Mouse (Mus musculus) hindbrain, embryonic 10.5 days (tissue): ENCODE results near the gene Sun5. TPM values are rescaled to one million over a fixed set of nuclear protein-coding genes. Genes with fewer than 3 reads are reported as not detected.
A peak's percentile ranks its signal among the peaks of the same experiment; 100 is the strongest.

Source experiments
- DNase-seq: peaks from one replicate; pipeline ENCODE4 v3.0.0-alpha.2; 2017; ENCODE audit warnings: low spot score
- H3K27ac ChIP-seq: fragments of 300-500 bp; sonication (generic); 2 replicates; pipeline ENCODE4 v1.5.1; 2016; ENCODE audit warnings: mild to moderate bottlenecking, moderate library complexity
- H3K27me3 ChIP-seq: fragments of 300-500 bp; sonication (generic); 2 replicates; pipeline ENCODE4 v1.6.1; 2016; ENCODE audit warnings: mild to moderate bottlenecking; ENCODE audit not compliant: poor library complexity, insufficient read depth, severe bottlenecking
- H3K36me3 ChIP-seq: fragments of 300-500 bp; sonication (generic); 2 replicates; pipeline ENCODE4 v1.6.1; 2016; ENCODE audit warnings: mild to moderate bottlenecking, moderate library complexity
- H3K4me1 ChIP-seq: fragments of 300-500 bp; sonication (generic); replicated peaks from 2 replicates; pipeline ENCODE4 v1.6.1; 2016; ENCODE audit warnings: mild to moderate bottlenecking
- H3K4me3 ChIP-seq: fragments of 300-500 bp; sonication (generic); 2 replicates; pipeline ENCODE4 v1.5.1; 2016; ENCODE audit warnings: mild to moderate bottlenecking, moderate library complexity
- H3K9me3 ChIP-seq: fragments of 300-500 bp; sonication (generic); 2 replicates; pipeline ENCODE4 v1.6.1; 2016; ENCODE audit warnings: mild to moderate bottlenecking, moderate library complexity
- WGBS: fragments of 180-500 bp; shearing (Covaris S2); methylation state at CpG from one replicate; pipeline ENCODE4 v1.1.7; 2016; 5-methylcytosine and 5-hydroxymethylcytosine counted together
- polyA plus RNA-seq: library from polyadenylated mRNA; unstranded; fragments of >200 nt; fragmentation: Nextera tagmentation; extraction: Ambion mirVana; gene quantifications from 2 replicates; pipeline ENCODE4 v1.2.1, GENCODE M21; 2016

Sun5 gene
- not detected in 2 replicates for polyA plus RNA-seq

GRCm38 (mm10) chr2:153870984-153871383, at the start of gene Sun5:
Gene Sun5, minus strand, starts transcription at chr2:153871084.
- no peak for DNase-seq
- no peaks in the 10 kb centered on the region for H3K27me3 ChIP-seq
- no peak within 1 kb of the TSS for H3K4me3 ChIP-seq
- H3K27ac ChIP-seq: no peak within 1 kb of the TSS
- H3K4me1 ChIP-seq: 0 out of 2 replicates have a peak, but pooled peaks cover 2% of the 10 kb centered on the region
- 90% methylated on average over 4 of the region's 4 CpGs for WGBS
- H3K9me3 ChIP-seq: no peaks in the 10 kb centered on the region
- no peaks in the 10 kb centered on the region for H3K36me3 ChIP-seq

DNA sequence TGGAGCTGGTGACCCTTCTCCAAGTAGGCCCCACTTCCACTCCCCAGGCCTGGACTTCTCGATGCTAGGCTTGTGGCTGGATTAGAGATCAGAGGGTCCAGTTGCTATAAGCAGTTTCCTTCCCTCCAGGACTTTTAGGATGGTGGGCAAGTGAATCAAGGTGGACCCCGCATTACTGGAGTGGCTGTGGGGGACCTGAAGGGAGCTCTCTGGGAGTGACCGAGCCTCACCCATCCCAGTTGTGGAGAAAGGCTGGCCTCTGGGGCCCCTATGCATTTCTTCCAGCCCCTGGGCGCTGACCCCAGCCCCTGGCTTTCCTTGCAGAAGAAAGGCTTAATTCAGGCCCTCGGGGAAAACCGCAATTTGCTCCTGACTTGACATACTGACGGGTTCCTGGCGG, 47.0 kb upstream of the Sun5 start, which contains the start of gene Bpifb3:
Gene Bpifb3 (plus strand): TSS at position 301 of the 400 bp plus-strand sequence.
- Histone ChIP-seq H3K4me1 (peaks cover 29% of the 10 kb centered on the region; the same call in 1 of the 2 replicates), H3K36me3 (no peaks in the 10 kb centered on the region), H3K9me3 (no peaks in the 10 kb centered on the region), H3K27ac (no peak within 1 kb of the TSS), H3K27me3 (no peaks in the 10 kb centered on the region), H3K4me3 (no peak within 1 kb of the TSS)
- DNase-seq: no peak
- WGBS: 63% methylated on average over 8 of the region's 8 CpGs

DNA sequence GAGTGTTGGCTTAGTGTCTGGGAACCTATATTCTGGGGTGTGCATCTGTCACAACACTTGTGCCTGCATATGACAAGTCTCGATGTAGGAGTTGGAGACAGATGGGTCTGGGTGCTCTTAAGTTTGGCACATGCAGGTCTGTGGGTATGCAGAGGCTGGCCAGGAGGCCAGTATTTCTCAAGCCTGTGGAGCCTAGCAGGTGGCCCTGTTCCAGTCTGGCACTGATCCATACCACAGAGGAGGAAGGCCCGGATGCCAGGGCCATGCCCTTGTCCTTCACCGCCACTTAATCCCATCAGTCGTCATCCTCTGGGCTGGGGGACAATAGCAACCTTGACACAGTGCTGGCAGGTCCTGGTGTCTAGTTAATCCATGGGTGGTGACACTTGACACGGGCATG, 43.3 kb upstream of the Sun5 start:
- no peak for DNase-seq
- Histone ChIP-seq H3K27ac (no peak overlapping the region), H3K36me3 (no peaks in the 10 kb centered on the region), H3K4me1 (peaks cover 15% of the 10 kb centered on the region; the same call in 1 of the 2 replicates), H3K27me3 (no peaks in the 10 kb centered on the region), H3K9me3 (no peaks in the 10 kb centered on the region), H3K4me3 (no peak overlapping the region)
- WGBS: 74% methylated on average over 5 of the region's 5 CpGs

DNA sequence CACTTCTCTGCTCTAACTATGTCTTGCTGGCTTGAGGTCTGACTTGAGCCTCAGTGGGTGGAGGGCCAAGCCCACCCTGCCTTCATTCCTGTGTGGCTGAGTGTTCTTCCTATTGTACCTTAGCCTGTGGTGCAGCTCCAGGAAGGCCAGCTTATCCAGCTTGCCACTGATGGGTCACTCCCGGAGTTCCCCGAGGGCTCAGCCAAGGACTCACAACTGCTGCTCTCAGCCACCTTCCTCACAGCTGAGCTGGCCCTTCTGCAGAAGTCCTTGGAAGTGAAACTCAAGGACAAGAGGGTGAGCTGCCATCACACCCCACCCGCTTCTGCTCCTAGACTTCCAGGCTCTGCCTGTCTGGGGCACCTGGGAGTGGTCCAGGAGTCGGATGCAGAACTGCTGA, 35.7 kb upstream of the Sun5 start:
- DNase-seq: no peak
- Histone ChIP-seq H3K9me3 (no peaks in the 10 kb centered on the region), H3K27me3 (no peaks in the 10 kb centered on the region)

GRCm38 (mm10) chr2:153902726-153903125, 31.8 kb upstream of the Sun5 start:
- no peaks in the 10 kb centered on the region for H3K36me3 ChIP-seq
- H3K4me1 ChIP-seq: no peaks in the 10 kb centered on the region; the same call in 1 of the 2 replicates
- H3K4me3 ChIP-seq: no peak overlapping the region
- DNase-seq: no peak
- H3K27ac ChIP-seq: no peak overlapping the region
- WGBS: 76% methylated on average over 6 of the region's 6 CpGs
- H3K9me3 ChIP-seq: no peaks in the 10 kb centered on the region
- no peaks in the 10 kb centered on the region for H3K27me3 ChIP-seq

More for the DNA sequence above, 35.7 kb upstream of the Sun5 start:
- Histone ChIP-seq H3K36me3 (no peaks in the 10 kb centered on the region), H3K4me1 (no peaks in the 10 kb centered on the region), H3K4me3 (no peak overlapping the region), H3K27ac (no peak overlapping the region)
- WGBS: 82% methylated on average over 4 of the region's 4 CpGs

- no peak for DNase-seq
- Histone ChIP-seq H3K36me3 (no peaks in the 10 kb centered on the region), H3K27ac (no peak within 1 kb of the TSS), H3K4me1 (no peaks in the 10 kb centered on the region; the same call in 1 of the 2 replicates), H3K27me3 (no peaks in the 10 kb centered on the region), H3K4me3 (no peak within 1 kb of the TSS), H3K9me3 (no peaks in the 10 kb centered on the region)
- 80% methylated on average over 4 of the region's 4 CpGs for WGBS
These were observed 29.2 kb upstream of the Sun5 start, which contains the start of gene Bpifb6 for GRCm38 (mm10) chr2:153900088-153900487. Gene Bpifb6, plus strand, starts transcription at chr2:153900388.

GRCm38 (mm10) chr2:153899111-153899510, 28.2 kb upstream of the Sun5 start:
- Histone ChIP-seq H3K4me3 (no peak overlapping the region), H3K9me3 (no peaks in the 10 kb centered on the region), H3K4me1 (no peaks in the 10 kb centered on the region; the same call in 1 of the 2 replicates), H3K36me3 (no peaks in the 10 kb centered on the region), H3K27me3 (no peaks in the 10 kb centered on the region), H3K27ac (no peak overlapping the region)
- no peak for DNase-seq
- WGBS: 89% methylated on average over 5 of the region's 5 CpGs

GRCm38 (mm10) chr2:153874745-153875144, 3.9 kb upstream of the Sun5 start, which contains the start of gene Bpifb2:
Gene Bpifb2, plus strand, starts transcription at chr2:153875045.
- WGBS: 72% methylated on average over 9 of the region's 9 CpGs
- no peak for DNase-seq
- H3K9me3 ChIP-seq: no peaks in the 10 kb centered on the region
- no peaks in the 10 kb centered on the region for H3K27me3 ChIP-seq
- no peak within 1 kb of the TSS for H3K27ac ChIP-seq
- H3K4me3 ChIP-seq: no peak within 1 kb of the TSS
- H3K4me1 ChIP-seq: 0 out of 2 replicates have a peak, but pooled peaks cover 10% of the 10 kb centered on the region
- H3K36me3 ChIP-seq: no peaks in the 10 kb centered on the region

DNA sequence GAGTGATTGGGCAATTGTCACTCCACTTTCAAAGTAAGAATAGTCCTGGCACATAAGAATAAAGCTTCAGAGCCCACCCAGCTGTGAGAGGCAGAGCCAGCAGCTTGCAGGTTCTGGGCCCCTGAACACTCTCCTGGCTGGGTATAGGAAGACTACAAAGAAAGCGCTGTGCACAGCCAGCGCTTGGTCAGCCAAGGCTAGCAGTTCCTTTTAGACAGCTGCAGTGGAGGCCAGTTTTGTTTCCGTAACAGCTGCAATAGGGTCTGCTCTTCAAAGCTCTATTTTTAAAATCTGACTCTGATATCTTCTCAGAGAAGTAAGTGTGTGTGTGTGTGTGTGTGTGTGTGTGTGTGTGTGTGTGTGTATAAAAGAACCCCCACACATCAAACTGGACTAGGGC, 8.9 kb downstream of the Sun5 start:
- Histone ChIP-seq H3K27me3 (no peaks in the 10 kb centered on the region), H3K4me1 (no peaks in the 10 kb centered on the region; the same call in 1 of the 2 replicates), H3K9me3 (0 out of 2 replicates have a peak, but pooled peaks cover 2% of the 10 kb centered on the region), H3K27ac (no peak overlapping the region), H3K36me3 (no peaks in the 10 kb centered on the region), H3K4me3 (no peak overlapping the region)
- whole genome bisulfite sequencing: 72% methylated on average over 3 of the region's 3 CpGs
- no peak for DNase-seq

DNA sequence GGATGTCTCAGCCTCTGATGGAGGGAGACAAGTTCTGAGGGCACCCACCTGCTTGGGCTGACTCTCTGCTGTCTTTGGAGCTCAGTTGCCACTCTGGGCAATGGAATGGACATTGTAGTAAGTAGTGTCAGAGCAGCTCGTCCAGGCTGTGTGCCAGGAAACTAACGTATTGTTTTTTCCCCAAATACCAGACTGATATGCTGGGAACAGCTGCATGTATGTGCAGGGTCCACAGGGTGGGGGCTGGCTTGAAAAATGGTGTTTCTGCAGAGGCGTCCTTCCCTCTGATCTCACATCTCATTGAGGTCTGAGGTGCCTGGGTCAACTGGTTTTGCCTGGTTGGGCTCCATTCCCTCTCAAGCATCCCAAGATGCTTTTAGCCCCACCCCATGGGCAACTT, 10.2 kb downstream of the Sun5 start:
- Histone ChIP-seq H3K4me1 (no peaks in the 10 kb centered on the region; the same call in 1 of the 2 replicates), H3K36me3 (no peaks in the 10 kb centered on the region), H3K27ac (no peak overlapping the region), H3K9me3 (0 out of 2 replicates have a peak, but pooled peaks cover 2% of the 10 kb centered on the region), H3K27me3 (no peaks in the 10 kb centered on the region; the same call in 1 of the 2 replicates), H3K4me3 (no peak overlapping the region)
- 70% methylated on average over 3 of the region's 3 CpGs for WGBS
- no peak for DNase-seq

- H3K4me3 ChIP-seq: no peak overlapping the region
- no peaks in the 10 kb centered on the region; the same call in 1 of the 2 replicates for H3K27me3 ChIP-seq
- 88% methylated on average over 11 of the region's 11 CpGs for WGBS
- no peaks in the 10 kb centered on the region; the same call in 1 of the 2 replicates for H3K4me1 ChIP-seq
- DNase-seq: no peak
- no peak overlapping the region for H3K27ac ChIP-seq
- no peaks in the 10 kb centered on the region for H3K36me3 ChIP-seq
- H3K9me3 ChIP-seq: 0 out of 2 replicates have a peak, but pooled peaks cover 2% of the 10 kb centered on the region
These were observed 10.6 kb downstream of the Sun5 start for GRCm38 (mm10) chr2:153860315-153860714.

- H3K9me3 ChIP-seq: 0 out of 2 replicates have a peak, but pooled peaks cover 2% of the 10 kb centered on the region
- no peaks in the 10 kb centered on the region; the same call in 1 of the 2 replicates for H3K27me3 ChIP-seq
- DNase-seq: no peak
- no peak overlapping the region for H3K4me3 ChIP-seq
- no peak overlapping the region for H3K27ac ChIP-seq
- no peaks in the 10 kb centered on the region; the same call in 1 of the 2 replicates for H3K4me1 ChIP-seq
- 74% methylated on average over 2 of the region's 2 CpGs for WGBS
- no peaks in the 10 kb centered on the region for H3K36me3 ChIP-seq
These were observed 11.3 kb downstream of the Sun5 start for GRCm38 (mm10) chr2:153859581-153859980.

- Histone ChIP-seq H3K9me3 (0 out of 2 replicates have a peak, but pooled peaks cover 2% of the 10 kb centered on the region), H3K27me3 (no peaks in the 10 kb centered on the region; the same call in 1 of the 2 replicates), H3K4me3 (no peak overlapping the region), H3K4me1 (peaks cover 6% of the 10 kb centered on the region; the same call in 1 of the 2 replicates), H3K36me3 (no peaks in the 10 kb centered on the region), H3K27ac (peak overlapping the region; percentile 24; the same call in 1 of the 2 replicates)
- no peak for DNase-seq
- 20% methylated on average over 5 of the region's 5 CpGs for WGBS
These were observed 17.3 kb downstream of the Sun5 start for GRCm38 (mm10) chr2:153853544-153853943.
